Mouse (Mus musculus) lung, postnatal 0 days (tissue): ENCODE measurements at regions not wholly inside any gene's neighbourhood (a gene's known extent, or its start where the extent isn't known, plus 50 kb on each side); places are given as distances from the start of the nearest gene placed in this dataset.

Source experiments
- ATAC-seq: fragments of 200-750 bp; cut with Nextera tagmentation; 2 replicates; pipeline ENCODE4 v1.8.0; 2017; ENCODE audit warnings: moderate library complexity
- DNase-seq: peaks from one replicate; pipeline ENCODE4 v3.0.0-alpha.2; 2016; ENCODE audit warnings: low spot score
- H3K27ac ChIP-seq: fragments of 300-500 bp; sonication (generic); 2 replicates; pipeline ENCODE4 v1.5.1; 2014; ENCODE audit warnings: antibody characterized with exemption, mild to moderate bottlenecking, low read length, mixed read lengths
- H3K27me3 ChIP-seq: fragments of 300-500 bp; sonication (generic); replicated peaks from 2 replicates; pipeline ENCODE4 v1.6.1; 2014; ENCODE audit warnings: low read length, mixed read lengths; ENCODE audit not compliant: insufficient read depth
- H3K36me3 ChIP-seq: fragments of 300-500 bp; sonication (generic); 2 replicates; pipeline ENCODE4 v1.6.1; 2014; ENCODE audit warnings: low read length, mixed read lengths; ENCODE audit not compliant: insufficient read depth
- H3K4me1 ChIP-seq: fragments of 300-500 bp; sonication (generic); 2 replicates; pipeline ENCODE4 v1.6.1; 2014; ENCODE audit warnings: antibody characterized with exemption, low read depth, low read length, mixed read lengths; ENCODE audit not compliant: insufficient read depth
- H3K4me2 ChIP-seq: fragments of 300-500 bp; sonication (generic); replicated peaks from 2 replicates; pipeline ENCODE4 v1.6.1; 2014; ENCODE audit warnings: low read depth, mild to moderate bottlenecking, low read length, moderate library complexity, mixed read lengths
- H3K4me3 ChIP-seq: fragments of 300-500 bp; sonication (generic); 2 replicates; pipeline ENCODE4 v1.5.1; 2014; ENCODE audit warnings: low read depth, low read length
- H3K9ac ChIP-seq: fragments of 300-500 bp; sonication (generic); replicated peaks from 2 replicates; pipeline ENCODE4 v1.6.1; 2014; ENCODE audit warnings: low read depth, mild to moderate bottlenecking
- H3K9me3 ChIP-seq: fragments of 300-500 bp; sonication (generic); 2 replicates; pipeline ENCODE4 v1.6.1; 2016; ENCODE audit warnings: low read length, mixed read lengths
- CTCF ChIP-seq: IDR thresholded peaks from 2 replicates; pipeline ENCODE4 v1.5.1; 2016; ENCODE audit warnings: antibody characterized with exemption, mild to moderate bottlenecking
- EP300 ChIP-seq: IDR thresholded peaks from 2 replicates; pipeline ENCODE4 v1.6.1; 2016; ENCODE audit warnings: antibody characterized with exemption, mild to moderate bottlenecking, control low read depth
- WGBS: fragments of 180-500 bp; shearing (Covaris S2); extraction: QIAGEN DNeasy Blood & Tissue Kit; methylation state at CpG from one replicate; pipeline ENCODE4 v1.1.7; 2014; 5-methylcytosine and 5-hydroxymethylcytosine counted together

DNA sequence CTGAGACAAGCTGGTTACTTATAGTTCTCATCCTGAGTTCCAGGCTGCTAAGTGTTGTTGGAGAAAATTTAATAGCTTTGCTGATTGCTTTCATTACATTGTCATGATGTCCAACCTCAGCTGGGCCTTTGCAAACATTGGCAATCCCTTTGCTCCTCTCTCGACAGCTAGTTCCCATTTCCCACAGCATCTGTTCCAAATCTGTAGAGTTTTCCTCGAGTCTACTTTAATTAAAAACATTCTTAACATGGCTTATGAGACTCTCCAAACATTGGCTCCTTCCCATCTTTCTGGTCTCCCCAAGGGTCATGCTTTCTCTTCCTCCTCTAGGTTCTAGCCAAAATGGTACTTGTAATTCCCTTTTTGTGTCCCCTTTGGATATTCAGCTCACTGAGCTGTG, 672.6 kb upstream of the Gm8797 start:
- ATAC-seq (no peak), DNase-seq (no peak)
- Histone ChIP-seq H3K27me3 (no peaks in the 10 kb centered on the region), H3K4me1 (no peaks in the 10 kb centered on the region), H3K36me3 (no peaks in the 10 kb centered on the region), H3K4me3 (no peak overlapping the region), H3K9me3 (no peaks in the 10 kb centered on the region), H3K4me2 (no peak overlapping the region), H3K27ac (no peak overlapping the region), H3K9ac (no peak overlapping the region)
- 36% methylated on average over 2 of the region's 2 CpGs for WGBS
- no peak for TF ChIP-seq EP300
- no peak for TF ChIP-seq CTCF

DNA sequence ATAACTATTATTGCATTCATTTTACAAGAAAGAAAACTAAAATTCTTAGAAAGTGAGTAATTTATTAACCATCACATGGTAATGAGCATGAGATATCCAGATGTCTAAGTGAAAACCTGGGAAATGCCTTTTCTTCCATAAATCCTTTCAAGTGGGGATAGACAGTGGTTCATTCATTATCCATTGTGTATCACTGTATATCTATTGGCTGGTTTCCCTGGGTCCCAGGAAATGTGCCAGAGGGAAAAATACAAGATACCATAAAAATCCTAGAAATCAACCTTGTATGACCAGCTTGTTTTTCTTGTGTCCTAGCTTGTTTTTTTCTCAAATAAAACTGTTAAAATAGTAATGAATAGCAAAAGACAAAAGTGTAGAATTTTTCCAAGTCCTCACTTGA, 663.9 kb upstream of the Gm8797 start:
- DNase-seq (no peak), ATAC-seq (no peak)
- no peaks in the 10 kb centered on the region for H3K9me3 ChIP-seq
- no peak for TF ChIP-seq EP300
- no peak for TF ChIP-seq CTCF
- H3K27ac ChIP-seq, result no peak overlapping the region
- H3K27me3 ChIP-seq, result no peaks in the 10 kb centered on the region
- no peak overlapping the region for H3K4me2 ChIP-seq
- no peaks in the 10 kb centered on the region for H3K36me3 ChIP-seq
- no peaks in the 10 kb centered on the region for H3K4me1 ChIP-seq
- H3K4me3 ChIP-seq, result no peak overlapping the region
- no peak overlapping the region for H3K9ac ChIP-seq

DNA sequence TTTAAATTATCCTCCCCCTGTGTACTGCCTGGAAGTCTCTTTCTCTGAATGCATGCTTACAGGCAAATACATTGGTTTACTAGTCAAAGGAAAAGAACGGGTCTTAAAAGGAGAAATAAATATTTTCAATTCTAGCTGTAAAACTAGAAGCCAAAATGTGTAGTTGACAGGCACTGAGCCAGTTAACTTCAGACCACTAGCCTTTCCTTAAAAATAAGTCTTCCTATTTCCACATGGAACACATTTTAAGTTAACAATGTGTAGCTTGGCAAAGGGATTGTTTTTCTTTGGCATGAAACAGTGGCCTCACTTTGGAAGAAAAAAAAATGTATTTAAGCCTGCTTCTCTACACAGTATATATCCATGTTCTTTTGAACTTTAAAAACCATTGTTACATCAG, 661.7 kb upstream of the Gm8797 start:
- Histone ChIP-seq H3K27ac (no peak overlapping the region), H3K9me3 (no peaks in the 10 kb centered on the region), H3K4me2 (no peak overlapping the region), H3K27me3 (no peaks in the 10 kb centered on the region), H3K36me3 (no peaks in the 10 kb centered on the region), H3K4me1 (no peaks in the 10 kb centered on the region), H3K4me3 (no peak overlapping the region), H3K9ac (no peak overlapping the region)
- WGBS, result 49% methylated on average over 1 of the region's 1 CpGs
- DNase-seq (no peak), ATAC-seq (no peak)
- TF ChIP-seq CTCF (no peak), EP300 (no peak)

DNA sequence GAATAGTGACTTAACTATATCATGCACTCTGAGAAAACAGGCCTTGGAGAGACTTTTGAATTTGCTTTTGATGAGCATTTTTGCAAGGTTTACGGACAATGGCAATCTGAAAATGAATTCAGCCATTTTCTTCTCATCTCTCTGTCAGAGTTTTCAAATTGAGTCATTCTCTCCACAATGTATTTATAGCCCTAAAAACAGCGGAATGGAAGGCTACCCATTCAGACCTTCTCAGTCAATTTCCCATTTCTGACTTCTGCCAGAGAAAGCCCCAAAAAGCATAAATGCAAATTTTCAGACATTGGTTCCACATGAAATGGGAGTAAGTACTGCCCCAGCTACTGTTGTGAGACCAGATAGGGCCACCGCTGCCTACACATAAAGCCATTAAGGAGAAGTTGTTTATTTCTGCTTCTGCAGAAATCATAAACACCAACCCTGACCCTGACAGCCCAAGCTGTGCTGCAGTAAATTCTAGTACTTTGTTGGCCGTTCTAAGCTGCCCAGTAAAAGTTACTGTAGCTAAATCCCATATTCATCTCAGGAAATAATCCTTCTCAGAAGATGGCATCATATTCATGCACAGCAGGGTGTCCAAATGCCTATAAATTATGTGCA, 661.1 kb upstream of the Gm8797 start:
- H3K36me3 ChIP-seq, result no peaks in the 10 kb centered on the region
- no peaks in the 10 kb centered on the region for H3K27me3 ChIP-seq
- H3K9me3 ChIP-seq, result no peaks in the 10 kb centered on the region
- no peak for TF ChIP-seq CTCF
- no peak overlapping the region for H3K27ac ChIP-seq
- ATAC-seq, result no peak
- no peak overlapping the region for H3K9ac ChIP-seq
- H3K4me2 ChIP-seq, result no peak overlapping the region
- no peak for DNase-seq
- no peak overlapping the region for H3K4me3 ChIP-seq
- WGBS, result 51% methylated on average over 4 of the region's 4 CpGs
- no peaks in the 10 kb centered on the region for H3K4me1 ChIP-seq

DNA sequence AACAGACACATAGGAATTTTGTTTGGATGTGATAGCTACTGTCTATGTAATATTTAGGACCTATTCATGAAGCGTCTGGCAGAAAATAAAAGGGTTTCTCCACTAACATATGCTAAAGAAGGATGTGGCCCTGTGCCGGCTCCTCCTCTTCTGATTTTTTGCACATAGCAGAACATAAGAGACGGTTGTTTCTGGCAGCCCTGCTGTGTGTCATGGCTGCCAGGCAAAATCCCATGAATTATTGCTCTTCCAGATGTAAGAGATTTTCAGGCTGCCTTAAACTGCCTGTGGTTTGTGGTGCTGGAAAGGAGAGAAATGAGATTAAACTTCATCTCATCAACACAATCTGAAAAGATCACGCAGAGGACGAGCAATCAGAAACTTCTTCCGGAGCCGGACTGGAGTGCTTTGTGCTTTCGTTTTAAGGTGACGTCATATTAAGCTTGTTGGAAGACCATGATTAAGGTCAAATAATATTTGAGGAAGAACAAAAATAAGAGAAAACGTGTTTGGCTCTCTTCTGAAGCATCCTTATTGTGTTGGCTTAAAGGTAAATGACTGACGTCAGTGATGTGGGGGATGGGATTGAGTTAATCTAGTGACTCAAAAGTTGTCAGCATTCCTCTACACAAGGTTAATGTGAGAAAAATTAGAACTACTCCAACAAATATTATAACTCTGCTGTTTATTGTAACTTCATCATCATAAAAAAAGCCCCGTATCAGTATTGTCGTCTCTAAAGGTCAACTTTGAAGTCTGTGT, 660.3 kb upstream of the Gm8797 start:
- 50% methylated on average over 13 of the region's 13 CpGs for WGBS
- Histone ChIP-seq H3K27me3 (no peaks in the 10 kb centered on the region), H3K4me2 (peak overlapping the region; percentile 25), H3K9ac (no peak overlapping the region), H3K36me3 (no peaks in the 10 kb centered on the region), H3K9me3 (no peaks in the 10 kb centered on the region), H3K27ac (no peak overlapping the region), H3K4me3 (peak overlapping the region; percentile 28), H3K4me1 (no peaks in the 10 kb centered on the region)
- no peak for ATAC-seq
- peak; percentile 15 for DNase-seq
- TF ChIP-seq EP300, result no peak
- TF ChIP-seq CTCF, result no peak

DNA sequence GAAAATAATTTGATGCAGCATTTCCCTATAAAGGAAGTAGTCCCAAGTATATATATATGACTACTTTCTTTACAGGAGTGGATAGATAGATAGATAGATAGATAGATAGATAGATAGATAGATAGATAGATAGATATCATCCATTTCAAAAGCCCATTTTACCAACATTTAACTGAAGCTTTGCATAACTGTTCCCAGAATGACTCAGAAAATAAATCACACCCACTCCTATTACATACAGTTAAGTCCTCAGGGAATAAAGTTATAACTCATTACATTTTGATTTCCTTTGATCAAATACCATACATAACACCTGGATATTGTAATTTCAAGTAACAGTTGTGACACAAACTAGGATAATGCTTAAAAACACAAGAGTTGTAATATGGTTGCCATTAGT, 659.6 kb upstream of the Gm8797 start:
- DNase-seq (no peak), ATAC-seq (no peak)
- Histone ChIP-seq H3K9me3 (no peaks in the 10 kb centered on the region), H3K27ac (no peak overlapping the region), H3K4me3 (no peak overlapping the region), H3K4me1 (no peaks in the 10 kb centered on the region), H3K36me3 (no peaks in the 10 kb centered on the region), H3K9ac (no peak overlapping the region), H3K27me3 (no peaks in the 10 kb centered on the region), H3K4me2 (no peak overlapping the region)
- TF ChIP-seq EP300 (no peak), CTCF (no peak)
